Mouse (Mus musculus) heart, postnatal 0 days (tissue): ENCODE results near the gene Clps. TPM values are rescaled to one million over a fixed set of nuclear protein-coding genes. Genes with fewer than 3 reads are reported as not detected.

ENCODE experiments used
- ATAC-seq: fragments of 200-750 bp; cut with Nextera tagmentation; 2 replicates; pipeline ENCODE4 v1.8.0; 2017; ENCODE audit warnings: low read depth, moderate number of reproducible peaks, moderate library complexity; ENCODE audit not compliant: insufficient read depth
- DNase-seq: peaks from one replicate; pipeline ENCODE4 v3.0.0-alpha.2; 2016; ENCODE audit warnings: low spot score
- H3K27ac ChIP-seq: fragments of 300-500 bp; sonication (generic); 2 replicates; pipeline ENCODE4 v1.5.1; 2014; ENCODE audit warnings: low read depth, mild to moderate bottlenecking
- H3K27me3 ChIP-seq: fragments of 300-500 bp; sonication (generic); 2 replicates; pipeline ENCODE4 v1.6.1; 2014; ENCODE audit warnings: low read length, mixed read lengths; ENCODE audit not compliant: control insufficient read depth, insufficient read depth
- H3K36me3 ChIP-seq: fragments of 300-500 bp; sonication (generic); replicated peaks from 2 replicates; pipeline ENCODE4 v1.6.1; 2014; ENCODE audit warnings: low read length, mixed read lengths; ENCODE audit not compliant: control insufficient read depth, insufficient read depth
- H3K4me1 ChIP-seq: fragments of 300-500 bp; sonication (generic); 2 replicates; pipeline ENCODE4 v1.6.1; 2014; ENCODE audit warnings: antibody characterized with exemption; ENCODE audit not compliant: control insufficient read depth, insufficient read depth
- H3K4me2 ChIP-seq: fragments of 300-500 bp; sonication (generic); 2 replicates; pipeline ENCODE4 v1.6.1; 2014; ENCODE audit warnings: low read depth, mild to moderate bottlenecking, low read length, moderate library complexity
- H3K4me3 ChIP-seq: fragments of 300-500 bp; sonication (generic); 2 replicates; pipeline ENCODE4 v1.5.1; 2014; ENCODE audit warnings: low read depth, low read length
- H3K9ac ChIP-seq: fragments of 300-500 bp; sonication (generic); replicated peaks from 2 replicates; pipeline ENCODE4 v1.6.1; 2014; ENCODE audit warnings: low read depth, low read length, mixed read lengths
- H3K9me3 ChIP-seq: fragments of 300-500 bp; sonication (generic); replicated peaks from 2 replicates; pipeline ENCODE4 v1.6.1; 2016; ENCODE audit warnings: low read length; ENCODE audit not compliant: control insufficient read depth
- CTCF ChIP-seq: IDR thresholded peaks from 2 replicates; pipeline ENCODE4 v1.5.1; 2016; ENCODE audit warnings: antibody characterized with exemption, control low read depth, low read depth
- EP300 ChIP-seq: IDR thresholded peaks from 2 replicates; pipeline ENCODE4 v1.6.1; 2016; ENCODE audit warnings: antibody characterized with exemption, low read depth
- WGBS: fragments of 180-500 bp; shearing (Covaris S2); extraction: QIAGEN DNeasy Blood & Tissue Kit; methylation state at CpG from one replicate; pipeline ENCODE4 v1.1.7; 2014; 5-methylcytosine and 5-hydroxymethylcytosine counted together
- polyA plus RNA-seq: library from polyadenylated mRNA; unstranded; fragments of >200 nt; fragmentation: Nextera tagmentation; extraction: Ambion mirVana; gene quantifications from 2 replicates; pipeline ENCODE4 v1.2.1, GENCODE M21; 2015
- total RNA-seq: library from RNA; depleted of rRNA; stranded (reverse); fragments of >200 nt; gene quantifications from 2 replicates; pipeline ENCODE4 v1.2.3, GENCODE M21; 2014; ENCODE audit warnings: low replicate concordance; rRNA removed

The Clps gene
- not detected in 2 replicates for total RNA-seq
- polyA plus RNA-seq, result not detected in 2 replicates

- no peak within 1 kb of the TSS for H3K27ac ChIP-seq
- WGBS, result 54% methylated on average over 4 of the region's 4 CpGs
Observed at GRCm38 (mm10) chr17:28560598-28560997, at the start of gene Clps. Clps (minus strand) TSS chr17:28560766.

DNA sequence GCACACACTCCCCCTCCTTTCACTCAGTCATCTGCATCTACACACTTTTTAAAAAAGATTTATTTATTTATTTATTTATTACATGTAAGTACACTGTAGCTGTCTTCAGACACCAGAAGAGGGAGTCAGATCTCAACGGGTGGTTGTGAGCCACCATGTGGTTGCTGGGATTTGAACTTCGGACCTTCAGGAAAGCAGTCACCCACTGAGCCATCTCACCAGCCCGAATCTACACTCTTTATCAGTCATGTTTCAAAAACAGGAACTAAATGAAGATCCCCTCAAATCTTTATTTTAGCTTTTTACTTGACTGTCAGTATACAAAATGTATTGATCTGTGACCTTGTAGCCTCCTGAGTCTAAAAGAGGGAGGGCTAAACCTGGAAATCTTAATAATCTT, 49.0 kb upstream of the Clps start:
- H3K9ac ChIP-seq, result no peak overlapping the region
- WGBS, result 69% methylated on average over 3 of the region's 3 CpGs
- no peaks in the 10 kb centered on the region for H3K9me3 ChIP-seq
- H3K27ac ChIP-seq, result no peak overlapping the region
- no peak overlapping the region for H3K4me2 ChIP-seq
- no peaks in the 10 kb centered on the region for H3K4me1 ChIP-seq
- no peak for ATAC-seq
- peaks cover 30% of the 10 kb centered on the region for H3K36me3 ChIP-seq
- no peak for DNase-seq
- no peak for TF ChIP-seq CTCF
- TF ChIP-seq EP300, result no peak
- H3K27me3 ChIP-seq, result no peaks in the 10 kb centered on the region
- H3K4me3 ChIP-seq, result no peak overlapping the region

More at GRCm38 (mm10) chr17:28560598-28560997, at the start of gene Clps:
- Histone ChIP-seq H3K9me3 (no peaks in the 10 kb centered on the region), H3K4me1 (no peaks in the 10 kb centered on the region), H3K4me2 (no peak within 1 kb of the TSS), H3K4me3 (no peak within 1 kb of the TSS), H3K36me3 (no peaks in the 10 kb centered on the region), H3K27me3 (no peaks in the 10 kb centered on the region), H3K9ac (no peak within 1 kb of the TSS)
- TF ChIP-seq CTCF (no peak), EP300 (no peak)
- ATAC-seq (no peak), DNase-seq (no peak)

DNA sequence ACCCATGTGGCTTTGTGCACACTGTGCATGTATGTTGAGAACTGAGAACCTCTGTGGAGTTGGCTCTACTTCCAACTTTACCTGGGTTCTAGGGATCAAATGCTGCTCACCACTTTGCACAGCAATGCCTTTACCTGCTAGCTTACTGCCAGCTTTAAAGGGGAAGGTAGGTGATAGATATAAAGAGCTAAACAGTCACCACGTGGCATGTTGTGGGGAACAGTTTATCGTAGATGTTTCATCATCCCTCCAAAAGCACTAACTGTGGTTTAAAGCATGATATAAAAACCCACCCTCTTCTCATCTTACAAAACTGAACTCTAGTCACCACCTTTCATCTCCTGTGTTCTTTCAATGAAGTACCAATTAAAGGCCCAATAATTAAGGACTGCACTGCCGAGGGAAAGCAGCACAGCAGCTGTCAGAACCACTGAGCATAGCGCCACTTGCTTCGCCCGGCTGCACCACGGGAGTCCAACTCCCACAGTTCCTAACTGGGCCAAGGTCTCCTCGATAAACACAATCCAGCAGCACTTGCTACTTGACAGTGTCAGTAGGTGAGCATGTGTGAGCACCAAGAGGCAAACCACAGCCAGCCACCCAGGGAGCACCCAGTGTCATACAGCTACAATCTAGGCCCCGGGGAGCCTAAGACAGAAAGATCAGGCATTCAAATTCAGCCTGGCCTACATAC, 41.1 kb upstream of the Clps start:
- no peak overlapping the region for H3K27ac ChIP-seq
- H3K4me3 ChIP-seq, result no peak overlapping the region
- no peaks in the 10 kb centered on the region for H3K4me1 ChIP-seq
- no peak for ATAC-seq
- no peaks in the 10 kb centered on the region for H3K27me3 ChIP-seq
- 87% methylated on average over 9 of the region's 9 CpGs for WGBS
- H3K9ac ChIP-seq, result no peak overlapping the region
- no peak for DNase-seq
- no peak overlapping the region for H3K4me2 ChIP-seq
- H3K36me3 ChIP-seq, result peaks cover 89% of the 10 kb centered on the region
- H3K9me3 ChIP-seq, result no peaks in the 10 kb centered on the region
- TF ChIP-seq EP300 (no peak), CTCF (no peak)

DNA sequence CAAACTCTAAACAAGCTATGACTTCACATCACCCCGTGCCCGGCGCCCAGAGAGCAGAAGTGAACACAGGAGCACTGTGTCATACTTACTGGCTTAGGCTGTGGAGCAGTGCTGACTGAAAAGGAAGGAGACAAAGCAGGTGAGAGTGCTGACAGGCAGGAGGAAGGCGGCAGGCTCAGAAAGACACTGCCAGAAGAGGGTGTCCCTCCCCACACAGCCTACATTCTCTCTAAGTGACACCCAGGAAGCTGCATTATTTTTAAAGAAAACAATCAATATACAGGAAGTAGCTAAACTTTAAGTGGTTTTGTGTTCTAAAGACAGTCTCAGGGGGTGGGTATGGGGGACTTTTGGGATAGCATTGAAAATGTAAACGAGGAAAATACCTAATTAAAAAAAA, 40.2 kb upstream of the Clps start:
- H3K27me3 ChIP-seq, result no peaks in the 10 kb centered on the region
- 79% methylated on average over 5 of the region's 5 CpGs for WGBS
- no peak for ATAC-seq
- no peaks in the 10 kb centered on the region for H3K9me3 ChIP-seq
- peaks cover 91% of the 10 kb centered on the region for H3K36me3 ChIP-seq
- no peak overlapping the region for H3K4me2 ChIP-seq
- H3K4me1 ChIP-seq, result no peaks in the 10 kb centered on the region
- TF ChIP-seq EP300, result no peak
- no peak for TF ChIP-seq CTCF
- H3K4me3 ChIP-seq, result no peak overlapping the region
- no peak for DNase-seq
- no peak overlapping the region for H3K9ac ChIP-seq
- H3K27ac ChIP-seq, result no peak overlapping the region

DNA sequence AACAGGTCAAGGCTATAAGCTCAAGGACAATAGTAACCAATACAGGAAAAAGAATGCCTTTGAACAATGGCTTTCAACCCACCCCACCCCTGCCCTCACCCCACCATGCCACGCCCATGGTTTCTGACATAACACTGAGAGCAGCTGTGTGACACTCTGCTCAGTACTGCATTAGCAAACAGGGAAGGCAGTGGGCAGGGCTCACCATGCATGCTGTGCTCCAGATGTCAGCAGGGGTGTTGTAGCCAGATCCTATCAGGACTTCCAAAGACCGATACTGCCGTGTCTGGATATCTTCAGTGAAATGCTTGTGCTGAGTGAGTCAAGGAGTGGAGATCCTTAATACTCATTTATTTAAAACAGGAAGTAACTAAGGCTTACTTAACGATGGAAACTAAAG, 33.4 kb upstream of the Clps start:
- Histone ChIP-seq H3K36me3 (peaks cover 70% of the 10 kb centered on the region), H3K4me2 (no peak overlapping the region), H3K9me3 (no peaks in the 10 kb centered on the region), H3K27me3 (no peaks in the 10 kb centered on the region), H3K27ac (no peak overlapping the region), H3K9ac (no peak overlapping the region), H3K4me1 (0 out of 2 replicates have a peak, but pooled peaks cover 6% of the 10 kb centered on the region), H3K4me3 (no peak overlapping the region)
- no peak for ATAC-seq
- DNase-seq, result no peak
- no peak for TF ChIP-seq EP300
- no peak for TF ChIP-seq CTCF
- 49% methylated on average over 4 of the region's 4 CpGs for WGBS

DNA sequence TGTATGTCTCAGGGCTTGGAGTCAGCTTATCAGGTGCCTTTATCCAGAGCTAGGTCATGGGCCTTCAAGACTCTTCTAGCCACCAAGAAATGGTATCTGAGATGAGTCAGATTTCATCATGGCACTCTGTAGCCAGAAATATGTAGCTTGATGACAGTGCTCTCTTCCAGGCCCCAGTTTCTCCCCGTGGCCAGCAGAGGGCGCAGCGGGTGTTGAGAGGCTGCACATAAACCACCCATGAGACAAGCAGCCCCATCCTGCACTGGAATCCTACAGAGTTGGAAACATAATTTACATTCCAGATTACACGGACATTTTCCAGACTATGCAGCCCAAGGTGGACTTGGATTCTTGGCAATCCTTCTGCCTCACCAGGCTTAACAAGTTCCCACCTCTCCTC, 32.4 kb upstream of the Clps start:
- Histone ChIP-seq H3K4me2 (no peak overlapping the region), H3K9ac (no peak overlapping the region), H3K36me3 (peaks cover 72% of the 10 kb centered on the region), H3K27me3 (no peaks in the 10 kb centered on the region), H3K9me3 (no peaks in the 10 kb centered on the region), H3K4me3 (no peak overlapping the region), H3K27ac (peak overlapping the region; percentile 51), H3K4me1 (0 out of 2 replicates have a peak, but pooled peaks cover 6% of the 10 kb centered on the region)
- ATAC-seq (peak; percentile 82), DNase-seq (peak; percentile 84)
- 10% methylated on average over 4 of the region's 4 CpGs for WGBS
- TF ChIP-seq CTCF (peak; percentile 82), EP300 (no peak)
